Mouse (Mus musculus) midbrain, embryonic 11.5 days (tissue): ENCODE measurements around the gene Pxylp1. TPM values are rescaled to one million over a fixed set of nuclear protein-coding genes. Genes with fewer than 3 reads are reported as not detected.

Experiments used
- ATAC-seq: fragments of 200-750 bp; cut with Nextera tagmentation; 2 replicates; pipeline ENCODE4 v1.8.0; 2017; ENCODE audit warnings: moderate TSS enrichment, moderate library complexity; ENCODE audit not compliant: low FRiP score
- DNase-seq: peaks from one replicate; pipeline ENCODE4 v3.0.0; 2015; ENCODE audit warnings: low spot score; ENCODE audit errors: missing footprints
- H3K27ac ChIP-seq: fragments of 300-500 bp; sonication (generic); 2 replicates; pipeline ENCODE4 v1.5.1; 2014; ENCODE audit warnings: low read depth, low read length
- H3K27me3 ChIP-seq: fragments of 300-500 bp; sonication (generic); 2 replicates; pipeline ENCODE4 v1.6.1; 2014; ENCODE audit warnings: mild to moderate bottlenecking, low read length, moderate library complexity, mixed read lengths; ENCODE audit not compliant: control insufficient read depth, insufficient read depth
- H3K36me3 ChIP-seq: fragments of 300-500 bp; sonication (generic); 2 replicates; pipeline ENCODE4 v1.6.1; 2014; ENCODE audit warnings: mild to moderate bottlenecking, low read length, moderate library complexity, mixed read lengths; ENCODE audit not compliant: control insufficient read depth, insufficient read depth
- H3K4me1 ChIP-seq: fragments of 300-500 bp; sonication (generic); 2 replicates; pipeline ENCODE4 v1.6.1; 2014; ENCODE audit warnings: low read length; ENCODE audit not compliant: control insufficient read depth, insufficient read depth
- H3K4me2 ChIP-seq: fragments of 300-500 bp; sonication (generic); 2 replicates; pipeline ENCODE4 v1.6.1; 2014; ENCODE audit warnings: mild to moderate bottlenecking, moderate library complexity
- H3K4me3 ChIP-seq: fragments of 300-500 bp; sonication (generic); 2 replicates; pipeline ENCODE4 v1.5.1; 2014; ENCODE audit warnings: low read depth, low read length
- H3K9ac ChIP-seq: fragments of 300-500 bp; sonication (generic); 2 replicates; pipeline ENCODE4 v1.6.1; 2014; ENCODE audit warnings: low read length
- H3K9me3 ChIP-seq: fragments of 300-500 bp; sonication (generic); 2 replicates; pipeline ENCODE4 v1.6.1; 2016; ENCODE audit warnings: low read length; ENCODE audit not compliant: control insufficient read depth
- WGBS: fragments of 180-500 bp; shearing (Covaris S2); extraction: QIAGEN DNeasy Blood & Tissue Kit; methylation state at CpG from one replicate; pipeline ENCODE4 v1.1.7; 2014; 5-methylcytosine and 5-hydroxymethylcytosine counted together
- polyA plus RNA-seq: library from polyadenylated mRNA; unstranded; fragments of >200 nt; fragmentation: Nextera tagmentation; extraction: Ambion mirVana; gene quantifications from 2 replicates; pipeline ENCODE4 v1.2.1, GENCODE M21; 2014

Gene Pxylp1
- polyA plus RNA-seq, 1 experiment from 2014 or later = 63.8 TPM

GRCm38 (mm10) chr9:96800131-96800825 lies 92.2 kb downstream of the Pxylp1 start:
- Histone ChIP-seq H3K27ac (no peak overlapping the region), H3K4me3 (no peak overlapping the region), H3K4me1 (no peaks in the 10 kb centered on the region), H3K9ac (no peak overlapping the region), H3K4me2 (no peak overlapping the region), H3K9me3 (no peaks in the 10 kb centered on the region), H3K36me3 (no peaks in the 10 kb centered on the region), H3K27me3 (no peaks in the 10 kb centered on the region)
- ATAC-seq = no peak
- 39% methylated on average over 5 of the region's 5 CpGs for WGBS
- DNase-seq = peak; percentile 86

DNA sequence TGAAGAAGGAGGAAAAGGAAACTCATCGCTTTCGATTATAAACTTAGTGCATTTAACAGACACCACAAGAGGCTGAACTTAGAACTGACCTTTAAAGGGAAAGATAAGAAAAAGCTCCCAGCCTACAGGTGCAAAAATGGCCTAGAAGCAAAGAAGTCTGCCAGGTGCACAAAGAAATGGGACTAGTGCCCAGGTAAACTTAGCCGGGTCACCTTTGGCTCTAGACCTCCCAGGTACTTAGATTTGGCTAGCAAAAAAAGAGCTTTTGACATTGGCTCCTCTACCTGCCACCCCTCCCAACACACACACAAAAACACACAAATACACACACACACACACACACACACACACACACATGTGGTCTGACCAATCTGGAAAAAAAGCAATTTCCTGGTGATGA lies 95.2 kb downstream of the Pxylp1 start:
- no peak overlapping the region for H3K4me3 ChIP-seq
- H3K27ac ChIP-seq = no peak overlapping the region
- no peaks in the 10 kb centered on the region for H3K9me3 ChIP-seq
- no peak overlapping the region for H3K9ac ChIP-seq
- ATAC-seq = no peak
- peak; percentile 21 for DNase-seq
- H3K4me2 ChIP-seq = no peak overlapping the region
- no peaks in the 10 kb centered on the region for H3K4me1 ChIP-seq
- H3K36me3 ChIP-seq = no peaks in the 10 kb centered on the region
- WGBS = 94% methylated on average over 3 of the region's 3 CpGs
- H3K27me3 ChIP-seq = no peaks in the 10 kb centered on the region

DNA sequence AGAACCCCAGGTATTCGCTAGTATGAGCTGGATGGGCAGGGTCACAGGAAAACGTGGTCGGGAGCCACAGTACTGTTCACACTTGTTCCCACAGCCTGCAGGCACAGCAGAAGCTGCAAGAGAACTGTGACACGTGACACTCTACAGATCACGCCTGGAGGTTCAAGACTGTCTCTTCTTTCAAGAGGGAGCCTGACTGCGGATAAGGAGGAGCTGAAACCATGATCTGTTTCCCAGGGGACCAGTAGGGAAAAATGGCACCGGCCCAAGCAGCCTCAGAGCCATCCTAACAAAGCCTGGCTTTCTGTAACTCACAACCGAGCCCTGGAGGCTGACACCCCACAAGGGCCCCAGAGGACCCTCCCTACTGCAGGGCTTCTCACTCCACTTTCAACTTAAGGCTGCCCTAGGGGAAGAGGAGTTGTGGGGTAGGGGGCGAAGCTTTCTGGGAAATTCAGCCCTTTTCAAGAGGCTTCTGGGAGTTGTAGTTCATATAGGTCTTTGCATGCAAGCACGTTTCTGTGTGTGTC lies 97.0 kb downstream of the Pxylp1 start:
- Histone ChIP-seq H3K4me1 (no peaks in the 10 kb centered on the region), H3K27ac (no peak overlapping the region), H3K9me3 (no peaks in the 10 kb centered on the region), H3K36me3 (no peaks in the 10 kb centered on the region), H3K4me3 (peak overlapping the region; percentile 24), H3K4me2 (peak overlapping the region; percentile 40), H3K27me3 (no peaks in the 10 kb centered on the region), H3K9ac (peak overlapping the region; percentile 34; the same call in 1 of the 2 replicates)
- DNase-seq (peak; percentile 93), ATAC-seq (peak; percentile 86)
- 18% methylated on average over 10 of the region's 10 CpGs for whole genome bisulfite sequencing

- no peaks in the 10 kb centered on the region for H3K27me3 ChIP-seq
- no peak overlapping the region for H3K4me3 ChIP-seq
- H3K9ac ChIP-seq = no peak overlapping the region
- no peak overlapping the region for H3K4me2 ChIP-seq
- no peaks in the 10 kb centered on the region for H3K4me1 ChIP-seq
- H3K27ac ChIP-seq = no peak overlapping the region
- no peaks in the 10 kb centered on the region for H3K36me3 ChIP-seq
- no peak for ATAC-seq
- H3K9me3 ChIP-seq = no peaks in the 10 kb centered on the region
- 87% methylated on average over 2 of the region's 2 CpGs for WGBS
- no peak for DNase-seq
Observed at GRCm38 (mm10) chr9:96794601-96795000, 97.9 kb downstream of the Pxylp1 start.

- Histone ChIP-seq H3K9me3 (no peaks in the 10 kb centered on the region), H3K27me3 (no peaks in the 10 kb centered on the region), H3K9ac (no peak overlapping the region), H3K4me1 (no peaks in the 10 kb centered on the region), H3K4me2 (no peak overlapping the region), H3K4me3 (no peak overlapping the region), H3K36me3 (no peaks in the 10 kb centered on the region), H3K27ac (no peak overlapping the region)
- whole genome bisulfite sequencing = 74% methylated on average over 2 of the region's 2 CpGs
- ATAC-seq (no peak), DNase-seq (no peak)
Observed at GRCm38 (mm10) chr9:96792543-96792942, 99.9 kb downstream of the Pxylp1 start.

DNA sequence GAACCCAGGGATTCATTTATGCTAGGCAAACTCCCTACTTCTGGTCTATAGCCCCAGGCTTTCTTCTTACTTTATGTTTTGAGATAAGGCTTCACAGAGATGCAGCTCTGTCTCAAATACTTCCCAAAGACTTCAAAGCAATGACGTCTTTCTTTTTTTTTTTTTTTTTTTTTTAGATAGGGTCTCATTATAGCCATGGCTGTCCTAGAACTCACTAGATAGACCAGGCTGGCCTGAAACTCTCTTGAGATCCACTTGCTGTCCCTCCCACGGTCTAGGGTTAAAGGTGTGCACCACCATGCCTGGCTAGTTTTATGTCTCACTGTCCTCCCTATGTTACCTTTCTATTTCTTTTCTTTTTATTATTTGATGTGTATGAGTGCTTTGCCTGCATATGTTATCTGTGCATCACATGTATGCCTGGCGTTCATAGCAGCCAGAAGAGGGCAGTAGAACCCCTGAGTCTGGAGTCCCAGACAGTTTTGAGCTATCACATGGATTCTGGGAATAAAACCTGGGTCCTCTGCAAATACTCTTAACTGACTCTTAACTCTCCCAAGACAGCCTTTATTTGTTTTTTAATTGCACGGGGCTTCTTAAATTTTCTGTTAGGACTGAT lies 102.0 kb downstream of the Pxylp1 start:
- Histone ChIP-seq H3K36me3 (no peaks in the 10 kb centered on the region), H3K27me3 (no peaks in the 10 kb centered on the region), H3K4me2 (no peak overlapping the region), H3K9me3 (no peaks in the 10 kb centered on the region), H3K4me1 (no peaks in the 10 kb centered on the region), H3K4me3 (no peak overlapping the region), H3K9ac (no peak overlapping the region), H3K27ac (no peak overlapping the region)
- no peak for DNase-seq
- WGBS = 42% methylated on average over 4 of the region's 4 CpGs
- no peak for ATAC-seq

- WGBS = 53% methylated on average over 3 of the region's 3 CpGs
- Histone ChIP-seq H3K9me3 (no peaks in the 10 kb centered on the region), H3K36me3 (no peaks in the 10 kb centered on the region), H3K27ac (no peak overlapping the region), H3K4me1 (no peaks in the 10 kb centered on the region), H3K9ac (no peak overlapping the region), H3K27me3 (no peaks in the 10 kb centered on the region), H3K4me3 (no peak overlapping the region), H3K4me2 (no peak overlapping the region)
- ATAC-seq (no peak), DNase-seq (no peak)
Observed at GRCm38 (mm10) chr9:96789906-96790305, 102.6 kb downstream of the Pxylp1 start.

DNA sequence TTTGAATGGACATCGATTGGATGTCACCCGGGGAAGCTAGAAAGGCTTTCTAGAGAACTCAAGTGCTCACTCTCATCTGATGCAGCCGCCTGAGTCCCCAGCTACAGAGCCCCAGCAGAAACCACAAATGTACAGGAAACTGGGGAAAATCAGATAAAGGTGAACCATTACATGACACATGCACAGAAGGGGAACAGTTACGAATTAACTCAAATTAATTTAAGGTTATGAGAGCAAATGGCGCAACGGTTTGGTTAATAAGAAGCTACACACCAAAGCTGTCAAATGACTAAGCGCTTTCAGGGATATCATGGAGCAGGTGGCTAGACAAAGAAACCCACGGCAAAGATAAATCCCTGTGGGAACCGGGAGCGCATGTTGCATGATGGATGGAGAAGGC lies 104.7 kb downstream of the Pxylp1 start:
- H3K4me2 ChIP-seq = no peak overlapping the region
- WGBS = 90% methylated on average over 10 of the region's 10 CpGs
- no peak overlapping the region for H3K4me3 ChIP-seq
- ATAC-seq = no peak
- no peaks in the 10 kb centered on the region for H3K27me3 ChIP-seq
- H3K36me3 ChIP-seq = no peaks in the 10 kb centered on the region
- no peaks in the 10 kb centered on the region for H3K4me1 ChIP-seq
- H3K27ac ChIP-seq = no peak overlapping the region
- no peak overlapping the region for H3K9ac ChIP-seq
- no peak for DNase-seq
- H3K9me3 ChIP-seq = no peaks in the 10 kb centered on the region

- no peak overlapping the region for H3K4me3 ChIP-seq
- DNase-seq (no peak), ATAC-seq (no peak)
- H3K36me3 ChIP-seq = no peaks in the 10 kb centered on the region
- H3K27me3 ChIP-seq = no peaks in the 10 kb centered on the region
- no peaks in the 10 kb centered on the region for H3K4me1 ChIP-seq
- WGBS = 67% methylated on average over 9 of the region's 9 CpGs
- H3K4me2 ChIP-seq = no peak overlapping the region
- H3K9me3 ChIP-seq = no peaks in the 10 kb centered on the region
- no peak overlapping the region for H3K27ac ChIP-seq
- H3K9ac ChIP-seq = no peak overlapping the region
Observed at GRCm38 (mm10) chr9:96785871-96786342, 106.6 kb downstream of the Pxylp1 start.
